ENCODE assay signal across 15 mouse cellular contexts in the genomic region with DNA sequence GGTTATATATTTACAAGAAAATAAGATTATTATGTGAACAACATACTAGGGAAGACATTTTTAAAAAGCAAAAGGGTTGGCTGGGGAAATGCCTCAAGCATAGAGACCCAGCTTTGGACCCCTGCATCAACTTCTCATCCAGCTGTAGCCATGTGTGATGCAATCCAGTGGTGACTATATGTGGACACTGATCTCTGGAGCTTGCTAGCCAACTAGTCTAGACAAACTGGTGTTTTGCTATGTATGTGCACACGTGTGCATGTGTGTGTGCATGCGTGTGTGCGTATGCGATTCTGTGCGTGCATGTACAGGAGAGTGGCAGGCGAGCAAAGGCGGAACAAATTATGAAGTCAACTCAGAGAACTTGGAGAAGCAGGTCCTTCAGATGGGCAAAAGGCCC.
"Had no signal": no experiment of that assay in that cellular context is flagged by ENCODE, and none has a peak within 500 bp of the region (broad histone marks: within the 10 kb centered on the region; RNA-seq: fewer than 3 reads in every experiment).

No protein-coding gene starts in this region.

- DNase-seq: retina, postnatal 1 day; right cerebral cortex, adult 18-20 months; right cerebral cortex, postnatal 14 days; right cerebral cortex, postnatal 25 days; right cerebral cortex, postnatal 4 days; spleen, adult 18-20 months; thymus, adult 18-20 months; thymus, adult 2 months; thymus, postnatal 14 days; thymus, postnatal 25 days; thymus, postnatal 36 days; thymus, postnatal 4 days had no signal

- H3K27ac ChIP-seq: neural tube, embryonic 15.5 days; stomach, embryonic 15.5 days; stomach, postnatal 0 days had no signal

- H3K4me1 ChIP-seq: neural tube, embryonic 15.5 days; stomach, embryonic 15.5 days had no signal

- H3K4me3 ChIP-seq: neural tube, embryonic 15.5 days; stomach, embryonic 15.5 days had no signal
